Mouse (Mus musculus) neural tube, embryonic 10.5 days (tissue): ENCODE results near the gene Leo1.
"Not testable (repeated sequence)": the region's sequence is repeated elsewhere in the genome, so short reads cannot be mapped to it uniquely, and the experiment has no call there.

ENCODE experiments used
- DNase-seq: peaks from one replicate; pipeline ENCODE4 v3.0.0-alpha.2; 2017; ENCODE audit warnings: low spot score; ENCODE audit errors: extremely low spot score

Gene Leo1

DNA sequence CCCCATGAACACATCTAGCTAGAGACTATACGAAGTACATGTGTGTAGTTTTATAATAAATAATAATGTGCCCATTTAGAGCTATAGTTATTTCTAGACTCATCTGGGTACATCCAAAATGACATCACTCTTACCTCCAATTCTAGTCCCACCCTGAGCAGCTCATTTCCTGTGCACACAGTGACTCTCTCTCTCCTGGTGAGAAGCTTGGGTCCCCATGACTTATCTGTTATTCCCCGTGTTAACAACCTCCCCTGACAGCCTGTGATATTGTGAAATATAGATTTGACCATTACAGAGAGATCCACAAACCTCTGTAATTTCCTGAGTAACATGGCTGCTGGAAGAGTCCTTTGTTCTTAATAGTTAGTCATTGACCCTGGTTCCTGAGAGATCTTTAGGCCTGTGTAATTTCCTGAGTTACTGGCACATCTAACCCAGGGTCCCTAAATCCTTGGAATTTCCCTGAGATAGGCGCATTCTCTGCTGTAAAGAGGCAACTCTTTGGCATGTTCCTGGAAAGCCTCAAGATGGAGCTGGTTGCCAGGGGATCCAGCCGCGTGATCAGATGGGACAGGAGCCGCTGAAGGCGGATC, 15.4 kb upstream of the Leo1 start:
- DNase-seq: no peak

DNA sequence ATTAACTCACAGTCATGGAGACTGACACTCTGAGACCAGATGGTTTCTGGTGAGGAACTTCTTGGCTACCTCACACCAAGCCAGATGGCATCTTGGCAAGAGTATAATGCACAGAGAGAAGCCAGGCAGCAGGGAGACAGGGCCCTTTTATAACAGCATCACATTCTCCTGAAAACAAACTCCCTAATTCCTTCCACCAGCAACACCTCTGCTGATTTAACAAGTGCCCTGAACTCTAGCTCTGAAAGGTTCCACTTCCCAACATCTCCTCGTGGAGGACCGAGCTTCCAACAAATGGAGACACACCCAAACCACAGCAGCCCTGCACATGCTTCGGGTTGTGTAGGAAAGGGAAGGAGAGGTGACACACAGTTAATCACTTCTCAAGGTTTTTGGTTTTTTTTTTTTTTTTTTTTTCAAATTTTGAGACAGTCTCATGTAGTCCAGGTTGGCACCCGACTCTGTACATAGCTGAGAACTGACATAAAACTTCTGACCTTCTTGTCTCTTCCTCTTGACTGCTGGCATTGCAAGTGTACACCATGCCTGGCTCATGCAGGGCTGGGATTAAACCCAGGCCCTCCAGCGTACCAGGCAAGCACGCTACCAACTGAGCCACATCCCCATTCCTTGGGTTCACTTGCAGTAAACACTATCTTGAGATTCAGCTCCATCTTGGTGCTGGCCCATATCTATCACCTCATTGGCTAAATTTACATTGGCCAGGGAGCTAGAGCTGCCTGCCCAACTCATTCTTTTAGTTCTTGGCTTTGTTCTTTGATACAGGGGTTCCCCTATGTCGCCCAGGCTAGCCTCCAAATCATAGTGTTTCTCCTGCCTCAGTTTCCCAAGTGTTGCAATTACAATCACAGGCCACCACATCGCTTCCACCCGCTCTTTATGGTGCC, 13.7 kb upstream of the Leo1 start:
- no peak for DNase-seq

DNA sequence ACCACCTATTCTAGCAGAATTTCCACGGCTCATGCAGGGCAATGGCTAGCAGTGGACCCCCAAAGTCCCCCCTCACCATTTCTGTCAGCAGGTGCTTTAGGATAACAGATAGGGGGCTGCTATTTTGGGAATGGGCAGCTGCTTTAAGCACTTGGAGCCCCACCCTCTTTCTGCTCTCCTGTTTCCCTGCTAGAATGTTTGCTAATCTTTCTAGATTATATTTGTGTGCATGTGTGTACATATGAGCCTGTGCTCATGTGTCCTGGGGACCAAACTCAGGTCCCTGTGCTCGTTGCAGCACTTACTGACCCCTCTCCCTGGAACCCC, 13.1 kb upstream of the Leo1 start:
- no peak for DNase-seq

DNA sequence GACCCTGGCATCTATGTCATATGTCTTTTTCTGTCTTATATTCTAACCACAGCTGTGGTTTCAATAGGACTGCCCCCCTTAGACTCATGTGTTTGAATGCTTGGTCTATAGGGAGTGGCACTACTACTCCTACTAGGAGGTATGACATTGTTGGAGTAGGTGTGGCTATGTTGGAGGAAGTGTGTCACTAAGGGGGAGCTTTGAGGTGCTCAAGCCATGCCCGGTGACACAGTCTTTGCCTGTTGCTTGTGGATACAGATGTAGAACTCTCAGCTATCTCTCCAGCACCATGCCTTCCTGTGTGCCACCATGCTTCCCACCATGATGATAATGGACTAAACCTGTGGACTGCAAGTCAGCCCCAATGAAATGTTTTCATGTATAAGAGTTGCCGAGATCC, 12.3 kb upstream of the Leo1 start:
- DNase-seq: no peak

DNA sequence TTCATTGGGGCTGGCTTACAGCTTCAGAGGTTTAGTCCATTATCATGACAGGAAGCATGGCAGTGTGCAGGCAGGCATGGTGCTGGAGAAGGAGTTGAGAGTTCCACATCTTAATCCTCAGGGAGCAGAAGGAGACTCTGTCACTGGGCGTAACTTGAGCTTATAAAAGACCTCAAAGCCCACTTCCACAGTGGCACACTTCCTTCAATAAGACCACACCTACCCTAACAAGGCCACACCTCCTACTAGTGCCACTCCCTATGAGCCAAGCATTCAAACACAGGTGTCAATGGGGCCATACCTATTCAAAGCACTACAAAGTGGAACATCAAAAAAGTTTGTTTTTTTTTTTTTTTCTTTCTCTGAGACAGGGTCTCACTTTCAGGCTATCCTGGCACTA, 11.7 kb upstream of the Leo1 start:
- DNase-seq: no peak

DNA sequence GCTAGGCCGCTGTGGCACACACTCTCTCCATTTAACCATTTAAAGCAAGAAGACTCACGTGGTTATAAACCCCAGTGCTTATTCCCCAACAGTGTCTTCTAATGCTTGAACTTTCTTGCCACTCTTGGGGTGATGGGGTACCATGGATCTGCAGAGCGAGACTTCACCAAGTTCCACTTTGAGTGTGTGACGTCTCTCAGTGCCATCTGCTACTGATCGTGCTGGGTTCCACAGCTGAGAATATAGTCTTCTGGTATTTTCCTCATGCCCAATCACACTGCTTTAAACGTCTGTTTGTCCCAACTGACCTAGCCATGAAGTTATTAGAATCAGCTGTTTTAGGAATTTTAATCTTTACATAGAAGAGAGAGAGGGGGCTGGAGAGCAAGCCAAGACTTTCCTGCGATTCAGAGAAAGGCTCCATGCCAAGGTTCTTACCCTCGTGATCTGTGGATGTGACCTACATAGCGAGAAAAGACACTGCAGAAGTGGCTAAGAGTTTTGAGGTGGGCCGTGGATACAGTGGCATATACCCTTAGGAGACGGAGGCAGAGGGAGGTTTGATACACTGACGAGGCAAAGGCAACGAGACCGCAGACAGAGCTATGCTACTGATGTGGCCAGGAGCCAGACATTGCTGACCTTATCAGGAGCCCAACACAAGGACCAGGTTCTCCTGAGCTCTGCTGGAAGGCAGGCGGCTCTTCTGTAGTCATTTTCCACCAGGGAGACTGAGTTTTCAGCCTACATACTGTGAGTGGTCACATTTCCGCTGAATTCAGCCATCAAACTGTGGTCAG, 10.3 kb upstream of the Leo1 start:
- DNase-seq: no peak

DNA sequence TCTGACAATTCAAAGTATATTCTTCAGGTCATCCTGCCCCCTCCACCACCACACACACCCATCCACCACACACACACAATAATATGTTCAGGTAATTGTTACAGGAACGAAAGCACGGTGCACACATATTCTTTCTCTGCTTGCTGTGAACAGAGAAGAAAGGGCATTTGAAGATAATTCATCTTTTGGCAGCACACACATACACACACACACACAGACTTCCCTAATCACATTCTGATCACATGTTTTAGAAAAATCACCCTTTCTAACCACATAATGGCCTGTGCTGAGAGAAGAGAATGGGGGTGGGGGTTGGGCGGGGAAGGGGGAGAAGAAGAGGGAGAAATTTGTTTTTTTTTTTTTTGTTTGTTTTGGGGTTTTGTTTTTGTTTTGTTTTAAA, 8.6 kb upstream of the Leo1 start:
- DNase-seq: no peak

DNA sequence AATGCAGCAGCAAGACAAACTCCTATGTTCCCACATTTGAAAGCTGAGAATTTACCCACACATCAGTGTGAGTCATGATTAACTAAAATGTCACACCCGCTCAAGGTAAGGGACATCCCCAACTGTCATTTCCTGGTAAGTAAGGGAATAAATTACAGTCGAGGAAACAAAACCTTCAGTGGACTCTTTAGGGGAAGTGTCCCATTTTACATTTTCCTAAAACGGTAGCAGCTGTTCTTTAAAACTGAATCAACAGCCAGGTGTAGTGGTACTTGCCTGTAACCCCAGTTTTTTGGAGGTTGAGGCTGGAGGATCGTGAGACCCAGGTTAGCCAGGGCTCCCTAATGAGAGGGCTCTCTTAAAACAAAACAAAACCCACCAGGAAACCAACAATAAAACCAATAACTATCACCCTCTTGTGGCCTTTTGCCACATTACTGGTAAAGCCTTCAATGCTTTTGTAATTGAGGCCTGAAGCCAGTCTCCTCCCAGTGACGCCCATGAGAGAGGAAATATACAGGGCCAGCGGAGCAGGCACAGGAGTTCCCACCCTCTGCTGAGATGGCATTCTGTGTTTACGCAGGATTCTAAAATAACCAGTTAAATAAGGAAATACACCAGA, 7.0 kb upstream of the Leo1 start:
- DNase-seq: no peak

DNA sequence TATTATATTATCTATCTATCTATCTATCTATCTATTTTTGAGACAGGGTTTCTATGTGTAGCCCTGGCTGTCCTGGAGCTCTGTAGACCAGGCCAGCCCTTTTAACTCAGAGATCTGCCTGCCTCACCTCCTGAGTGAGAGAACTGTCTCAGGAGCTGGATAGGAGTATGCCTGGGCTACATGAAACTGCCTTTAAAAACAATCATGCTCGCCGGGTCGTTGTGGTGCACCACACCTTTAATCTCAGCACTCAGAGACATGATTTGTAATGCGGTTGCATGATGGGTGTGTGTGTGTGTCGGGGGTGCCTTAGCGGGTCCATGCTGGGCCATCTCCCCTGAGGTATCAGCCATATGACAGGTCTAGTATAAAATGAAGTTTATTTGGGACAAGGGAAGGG, 6.5 kb upstream of the Leo1 start:
- DNase-seq: no peak

DNA sequence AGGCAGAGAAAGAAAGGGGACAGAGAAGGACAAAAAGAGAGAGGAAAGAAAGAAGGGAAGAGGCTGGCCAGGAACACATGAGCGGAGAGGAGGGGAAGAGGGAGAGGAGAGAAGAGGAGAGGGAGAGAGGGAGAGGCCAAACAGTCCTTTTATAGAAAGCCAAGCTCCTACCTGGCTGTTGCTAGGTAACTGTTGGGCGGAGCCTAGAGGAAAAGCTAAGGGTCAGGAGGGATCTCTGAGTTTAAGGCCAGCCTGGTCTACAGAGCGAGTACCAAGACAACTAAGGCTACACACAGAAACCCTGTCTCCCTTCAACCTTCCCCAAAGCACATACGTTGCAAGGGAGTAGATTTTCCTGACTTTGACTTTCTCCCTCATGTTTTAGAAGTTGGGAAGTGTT, 6.0 kb upstream of the Leo1 start:
- DNase-seq: no peak

DNA sequence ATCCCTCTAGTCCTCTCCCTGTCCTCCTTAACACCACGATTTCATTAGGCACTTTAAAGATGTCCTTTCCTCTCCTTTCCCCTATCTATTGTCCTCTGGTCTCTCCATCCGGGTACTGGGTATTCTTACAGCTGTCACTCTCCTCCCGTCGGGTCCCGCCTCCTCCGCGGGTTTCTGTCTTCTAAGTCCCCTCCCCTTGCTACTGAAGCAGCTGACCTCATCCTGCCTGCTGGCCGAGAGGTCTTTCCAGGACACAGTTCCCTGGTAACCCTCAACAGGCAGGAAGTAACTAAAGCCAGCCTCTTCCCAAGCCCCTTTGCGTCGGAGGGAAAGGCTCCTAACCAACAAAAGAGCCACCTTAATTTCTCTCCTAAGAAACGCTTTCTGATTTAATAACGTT, 5.4 kb upstream of the Leo1 start:
- peak; percentile 73 for DNase-seq

DNA sequence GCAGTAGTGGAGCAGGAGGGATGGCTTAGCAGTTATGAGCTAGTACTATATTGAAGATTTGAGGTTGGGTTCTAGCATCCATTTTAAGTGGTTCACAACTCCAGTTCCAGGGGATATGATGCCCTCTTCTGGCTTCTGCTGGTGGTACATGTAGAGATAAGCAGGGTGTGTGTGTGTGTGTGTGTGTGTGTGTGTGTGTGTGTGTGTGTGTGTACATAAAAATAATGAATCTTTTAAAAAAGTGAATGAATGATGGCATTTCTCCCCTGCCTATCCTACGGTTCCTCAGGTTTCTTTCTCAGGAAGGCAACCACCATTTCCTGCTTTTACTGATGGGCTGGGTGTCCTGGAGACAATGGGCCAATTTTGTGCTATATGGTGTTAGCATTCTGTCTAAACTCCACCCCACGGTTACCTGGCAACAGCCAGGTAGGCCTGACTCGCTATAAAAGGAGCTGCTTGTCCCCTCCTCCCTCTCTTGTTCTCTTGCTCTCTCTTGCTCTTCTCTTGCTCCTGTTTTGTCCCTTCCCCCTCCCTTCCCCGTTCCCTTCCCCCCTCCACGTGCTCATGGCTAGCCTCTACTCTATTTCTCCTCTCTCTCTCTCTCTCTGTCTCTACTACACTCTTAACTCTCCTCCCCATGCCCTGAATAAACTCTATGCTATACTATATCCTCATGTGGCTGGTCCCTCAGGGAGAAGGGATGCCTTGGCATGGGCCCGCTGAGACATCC, 3.5 kb upstream of the Leo1 start:
- no peak for DNase-seq

DNA sequence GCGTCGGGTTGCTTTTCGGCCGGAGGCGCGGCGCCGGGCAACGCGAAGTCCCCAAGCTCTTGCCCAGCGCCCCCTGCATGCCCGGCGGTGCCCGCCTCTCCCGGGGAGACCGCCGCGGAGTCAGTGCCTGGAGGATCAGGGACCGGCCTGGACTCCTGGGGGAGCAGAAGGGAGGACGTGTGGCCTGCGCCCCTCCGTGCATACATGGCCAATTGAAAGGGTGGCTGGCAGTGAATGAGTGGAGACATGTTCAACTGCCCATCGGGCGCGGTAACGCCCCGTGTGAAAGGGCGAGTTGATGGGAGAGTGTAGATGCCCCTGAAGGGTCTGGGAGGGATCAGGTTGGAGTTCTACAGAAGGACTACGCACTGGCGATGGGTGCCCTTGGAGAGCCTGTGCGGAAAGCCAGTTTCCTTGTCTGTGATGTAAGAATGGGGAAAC, 387 bp downstream of the Leo1 start:
- DNase-seq: no peak

DNA sequence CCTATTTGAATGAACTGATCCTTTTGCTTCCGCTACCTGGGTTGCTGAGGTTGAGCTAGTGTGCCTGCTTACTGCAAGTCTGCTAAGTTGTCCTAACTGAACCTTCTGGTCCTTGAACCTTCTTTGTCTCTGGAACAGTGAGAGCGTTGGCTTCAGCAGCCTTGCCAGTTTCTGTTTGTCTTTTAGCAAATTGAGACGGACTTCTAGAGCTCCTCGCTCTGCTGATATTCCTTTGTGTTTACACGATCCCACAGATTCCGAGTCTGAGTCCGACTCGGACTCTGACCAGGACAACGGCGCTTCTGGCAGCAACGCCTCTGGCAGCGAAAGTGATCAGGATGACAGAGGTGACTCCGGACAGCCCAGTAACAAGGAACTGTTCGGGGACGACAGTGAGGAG, 3.7 kb downstream of the Leo1 start:
- DNase-seq: no peak

DNA sequence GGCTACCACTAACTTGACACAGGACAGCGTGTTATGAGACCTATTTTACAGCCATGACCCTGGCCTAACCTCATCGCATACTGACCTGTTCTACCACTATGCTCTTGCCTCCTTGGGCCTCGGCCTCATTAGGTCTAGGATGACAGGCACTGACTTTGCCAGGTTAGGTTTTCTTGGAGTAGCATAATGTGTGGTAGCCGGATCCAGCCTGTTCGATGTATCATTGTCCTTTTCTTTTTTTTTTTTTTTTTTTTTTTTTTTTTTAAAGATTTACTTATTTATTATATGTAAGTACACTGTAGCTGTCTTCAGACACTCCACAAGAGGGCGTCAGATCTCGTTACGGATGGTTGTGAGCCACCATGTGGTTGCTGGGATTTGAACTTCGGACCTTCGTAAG, 5.2 kb downstream of the Leo1 start:
- not testable (repeated sequence) for DNase-seq

DNA sequence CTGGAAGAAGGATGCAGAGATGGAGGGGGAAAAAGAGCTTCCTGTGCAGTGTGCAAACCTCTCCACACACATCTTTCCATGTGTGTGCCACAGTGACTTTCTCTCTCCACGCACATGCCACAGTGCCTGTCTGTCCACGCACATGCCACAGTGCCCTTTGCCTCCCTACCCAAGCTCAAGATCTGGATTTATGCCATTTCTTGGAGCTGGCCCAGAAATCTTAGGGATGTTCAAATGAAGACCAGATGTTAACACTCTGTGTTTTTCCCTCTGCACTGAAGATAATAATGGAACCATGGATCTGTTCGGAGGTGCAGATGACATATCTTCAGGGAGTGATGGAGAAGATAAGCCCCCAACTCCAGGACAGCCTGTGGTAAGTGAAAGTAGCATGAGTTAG, 6.7 kb downstream of the Leo1 start:
- no peak for DNase-seq

DNA sequence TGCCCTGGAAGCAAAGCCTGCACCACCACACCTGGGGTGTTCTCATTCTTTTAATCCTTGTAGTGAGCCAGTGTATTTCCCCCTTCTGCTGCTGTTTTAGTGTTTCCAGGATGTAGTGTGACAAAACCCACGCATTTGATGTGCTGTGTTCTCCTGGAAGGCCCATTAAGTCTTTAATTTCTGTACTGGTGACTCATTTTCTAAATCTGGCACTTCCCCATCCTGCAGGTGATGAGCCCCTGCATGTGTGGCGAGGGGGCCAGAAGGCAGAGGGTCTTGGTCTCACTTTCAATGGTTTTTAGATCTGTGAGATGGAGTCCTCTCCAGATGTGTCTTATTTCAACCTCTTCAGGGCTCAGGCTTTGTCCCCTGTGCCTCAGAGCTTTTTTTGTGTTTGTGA, 12.7 kb downstream of the Leo1 start:
- DNase-seq: no peak

DNA sequence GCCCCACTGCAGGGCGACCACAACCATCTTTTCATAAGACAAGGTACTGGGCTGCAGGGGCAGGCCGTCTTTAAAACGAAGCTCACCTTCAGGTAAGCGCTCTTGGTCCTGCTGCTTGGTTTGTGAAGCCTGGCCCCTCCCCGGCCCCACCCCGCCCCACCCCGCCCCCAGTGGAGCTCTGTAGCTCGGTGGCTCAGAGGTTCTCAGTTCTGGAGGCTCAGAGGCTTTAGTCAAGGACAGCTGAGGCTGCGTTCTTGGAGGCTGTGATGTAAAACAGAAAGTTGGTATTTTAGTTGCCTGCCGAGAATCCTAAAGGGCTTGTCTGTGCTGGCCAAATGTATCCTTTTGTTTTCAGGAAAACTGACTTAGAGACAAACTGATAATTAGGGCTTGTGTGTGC, 14.4 kb downstream of the Leo1 start:
- DNase-seq: no peak

DNA sequence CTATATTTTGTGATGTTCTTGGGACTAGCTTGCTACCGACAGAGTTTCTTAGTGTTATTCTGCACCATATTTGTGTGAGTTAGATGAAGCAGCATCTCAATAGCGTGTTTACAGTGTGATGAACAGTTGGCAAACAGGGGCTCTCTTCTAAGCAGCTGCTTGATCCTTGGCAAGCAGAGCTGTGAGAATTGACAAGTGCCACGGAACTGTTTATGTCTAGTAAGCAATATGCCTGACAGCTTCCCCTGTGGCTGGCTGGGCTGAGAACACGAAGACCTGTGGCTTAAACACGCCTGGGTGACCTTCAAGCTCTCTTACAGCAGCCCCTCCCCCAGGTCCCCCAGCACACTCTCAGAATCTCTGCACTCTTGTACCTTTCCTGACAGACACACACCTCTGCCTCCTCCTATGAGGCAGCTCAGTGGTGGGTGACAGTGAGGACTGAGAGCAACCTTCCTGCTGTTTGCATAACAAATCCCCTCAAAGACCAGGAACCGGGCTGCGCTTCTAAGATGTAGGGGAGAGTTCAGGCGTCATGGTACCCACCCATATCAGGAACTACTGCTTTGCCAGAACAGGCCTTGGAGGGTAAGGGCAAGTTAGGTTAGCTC, 21.8 kb downstream of the Leo1 start:
- no peak for DNase-seq

DNA sequence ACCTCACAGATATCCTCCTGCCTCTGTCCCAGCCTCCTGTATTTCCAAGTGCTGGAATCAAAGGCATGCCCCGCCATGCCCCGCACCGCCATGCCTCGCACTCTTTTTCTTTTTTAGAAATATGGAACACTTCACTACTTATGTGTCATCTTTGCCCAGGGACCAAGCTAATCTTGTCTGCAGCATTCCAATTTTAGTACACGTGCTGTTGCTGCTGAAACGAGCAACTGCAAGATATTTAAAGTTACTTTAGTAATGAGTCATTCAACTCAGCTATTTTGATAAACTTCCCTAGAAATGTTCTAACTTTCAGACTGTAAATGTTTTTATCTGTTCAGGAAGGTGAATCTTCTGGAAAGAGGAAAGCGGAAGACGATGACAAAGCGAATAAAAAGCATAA, 24.5 kb downstream of the Leo1 start:
- no peak for DNase-seq

DNA sequence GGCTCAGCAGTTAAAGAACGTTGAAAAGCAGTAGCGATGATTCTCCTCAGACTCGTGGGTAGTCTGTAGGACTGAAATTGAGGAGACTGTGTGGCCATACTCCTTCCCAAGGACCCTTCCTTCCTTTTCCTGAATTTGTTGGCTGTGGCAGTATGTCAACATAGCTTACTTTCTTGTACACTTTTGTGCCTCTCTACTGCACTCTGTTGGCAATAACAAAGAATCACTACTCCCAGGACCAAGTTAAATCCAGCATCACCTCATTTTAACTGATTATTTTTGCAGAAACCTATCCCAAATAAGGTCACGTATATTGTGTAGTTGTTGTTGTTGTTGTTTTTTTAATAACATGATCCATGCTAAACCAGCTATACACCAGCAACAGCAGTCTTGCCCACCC, 25.3 kb downstream of the Leo1 start:
- DNase-seq: no peak
